ENCODE assay signal across 32 mouse cellular contexts in genomic region chr3:105811146-105811545, GRCm38 (mm10). TPM values are rescaled to one million over a fixed set of nuclear protein-coding genes. Genes with fewer than 3 reads are reported as not detected.
DNase-seq lines count a peak whose midpoint lies in the region; ATAC-seq and TF ChIP-seq lines count a peak whose summit lies in the region.
"Had no signal": no experiment of that assay in that cellular context is flagged by ENCODE, and none has a peak within 500 bp of the region (broad histone marks: within the 10 kb centered on the region; RNA-seq: fewer than 3 reads in every experiment).

No protein-coding gene starts in this region.

- H3K27ac ChIP-seq in liver, embryonic 13.5 days: peak overlapping the region; percentile 88; the same call in 1 of the 2 replicates
- no peak overlapping the region for H3K27ac ChIP-seq in liver, embryonic 11.5 days (ENCODE audit: low read depth, low read length)
- H3K27ac ChIP-seq in CH12.LX (ENCODE audit: insufficient read depth, low read depth) (no peak overlapping the region; the same call in 1 of the 2 replicates), ES-E14 (ENCODE audit: insufficient read depth, low read depth, low read length, poor library complexity, severe bottlenecking) (no peak overlapping the region)
- peak overlapping the region; percentile 60; the same call in 1 of the 2 replicates for H3K27ac ChIP-seq in liver, embryonic 16.5 days (ENCODE audit: low read length)
- H3K27ac ChIP-seq: embryonic facial prominence, embryonic 10.5 days; embryonic facial prominence, embryonic 13.5 days; forebrain, embryonic 10.5 days; forebrain, embryonic 13.5 days; heart, embryonic 15.5 days; hindbrain, embryonic 10.5 days; hindbrain, embryonic 13.5 days had no signal

- no peak for TF ChIP-seq CTCF in CH12.LX (conservative IDR thresholded peaks at IDR 0.05 in 1 of 2, IDR thresholded peaks at IDR 0.05 in 1 of 2; ENCODE audit: low read depth in 2 of 2, low read length in 2 of 2)

- H3K36me3 ChIP-seq in liver, embryonic 13.5 days: no peaks in the 10 kb centered on the region
- H3K36me3 ChIP-seq in liver, embryonic 11.5 days (ENCODE audit: control insufficient read depth, insufficient read depth, low read length): no peaks in the 10 kb centered on the region
- H3K36me3 ChIP-seq in CH12.LX (replicated peaks in 1 of 2; ENCODE audit: control insufficient read depth in 1 of 2, insufficient read depth in 1 of 2, low read length in 1 of 2): no peaks in the 10 kb centered on the region
- H3K36me3 ChIP-seq in ES-E14 (ENCODE audit: control insufficient read depth, insufficient read depth, low read length, poor library complexity, severe bottlenecking): no peaks in the 10 kb centered on the region
- H3K36me3 ChIP-seq in liver, embryonic 16.5 days (ENCODE audit: control insufficient read depth, insufficient read depth): no peaks in the 10 kb centered on the region
- H3K36me3 ChIP-seq: embryonic facial prominence, embryonic 10.5 days; embryonic facial prominence, embryonic 13.5 days; forebrain, embryonic 10.5 days; G1E; heart, embryonic 12.5 days; heart, embryonic 15.5 days; hindbrain, embryonic 10.5 days; hindbrain, embryonic 13.5 days had no signal

- H3K9ac ChIP-seq in liver, embryonic 13.5 days: no peak overlapping the region
- no peak overlapping the region for H3K9ac ChIP-seq in liver, embryonic 11.5 days (ENCODE audit: low read depth, low read length)
- H3K9ac ChIP-seq in CH12.LX (ENCODE audit: insufficient read depth, low read depth): no peak overlapping the region; the same call in 1 of the 2 replicates
- no peak overlapping the region for H3K9ac ChIP-seq in ES-E14 (ENCODE audit: insufficient read depth, low read depth, low read length, poor library complexity, severe bottlenecking)
- no peak overlapping the region for H3K9ac ChIP-seq in liver, embryonic 16.5 days (ENCODE audit: low read depth, low read length)
- H3K9ac ChIP-seq: embryonic facial prominence, embryonic 13.5 days; forebrain, embryonic 13.5 days; heart, embryonic 12.5 days; heart, embryonic 15.5 days; hindbrain, embryonic 13.5 days had no signal

- WGBS in liver, embryonic 13.5 days (ENCODE audit: insufficient replicate concordance): 80% methylated on average over 2 of the region's 2 CpGs
- WGBS in liver, embryonic 11.5 days: 86% methylated on average over 2 of the region's 2 CpGs
- 70% methylated on average over 2 of the region's 2 CpGs for WGBS in liver, embryonic 16.5 days (ENCODE audit: insufficient replicate concordance)

- no peak for DNase-seq in liver, embryonic 13.5 days
- no peak for DNase-seq in liver, embryonic 11.5 days (ENCODE audit: low spot score)
- no peak for DNase-seq in CH12.LX (ENCODE audit: extremely low read depth)
- DNase-seq in ES-E14 (ENCODE audit: low read depth, low spot score): no peak
- DNase-seq in spleen, adult 18-20 months: no peak
- DNase-seq: adrenal gland, adult 8-10 months; adrenal gland, postnatal 25 days; cerebellum, adult 11-12 months; cerebellum, adult 8-10 months; cerebellum, postnatal 10 days; cerebellum, postnatal 36 days; embryo, embryonic 11 days; gastrocnemius, postnatal 10 days; gastrocnemius, postnatal 36 days; heart, postnatal 10 days; heart, postnatal 36 days had no signal

- peaks cover 89% of the 10 kb centered on the region for H3K4me1 ChIP-seq in liver, embryonic 13.5 days (replicated peaks)
- peaks cover 52% of the 10 kb centered on the region for H3K4me1 ChIP-seq in liver, embryonic 11.5 days (replicated peaks; ENCODE audit: control insufficient read depth, insufficient read depth, low read length)
- peaks cover 18 to 68% of the 10 kb centered on the region in 2 experiments for H3K4me1 ChIP-seq in CH12.LX (ENCODE audit: control insufficient read depth in 1 of 2, insufficient read depth in 2 of 2)
- H3K4me1 ChIP-seq in ES-E14 (ENCODE audit: control insufficient read depth in 2 of 2, insufficient read depth in 2 of 2, low read length in 2 of 2, poor library complexity in 1 of 2): 0 out of 4 replicates have a peak, but pooled peaks cover 0 to 3% of the 10 kb centered on the region in 2 experiments
- H3K4me1 ChIP-seq in liver, embryonic 16.5 days (ENCODE audit: control insufficient read depth, low read depth, low read length): peaks cover 55% of the 10 kb centered on the region
- H3K4me1 ChIP-seq: forebrain, embryonic 13.5 days; hindbrain, embryonic 13.5 days had no signal

- TF ChIP-seq POLR2A in CH12.LX (IDR thresholded peaks at IDR 0.05; ENCODE audit: low read depth, low read length): no peak

- no peak overlapping the region for H3K4me2 ChIP-seq in liver, embryonic 13.5 days
- H3K4me2 ChIP-seq in liver, embryonic 11.5 days: no peak overlapping the region
- peak overlapping the region; percentile 14; the same call in 1 of the 2 replicates for H3K4me2 ChIP-seq in CH12.LX (ENCODE audit: insufficient read depth, low read depth, poor library complexity, severe bottlenecking)
- no peak overlapping the region for H3K4me2 ChIP-seq in liver, embryonic 16.5 days (ENCODE audit: low read depth, low read length)
- H3K4me2 ChIP-seq: embryonic facial prominence, embryonic 13.5 days; forebrain, embryonic 13.5 days; heart, embryonic 12.5 days; heart, embryonic 15.5 days; hindbrain, embryonic 13.5 days had no signal

- no peak overlapping the region for H3K4me3 ChIP-seq in liver, embryonic 13.5 days (replicated peaks)
- no peak overlapping the region for H3K4me3 ChIP-seq in liver, embryonic 11.5 days (ENCODE audit: low read depth, low read length)
- H3K4me3 ChIP-seq in CH12.LX (replicated peaks in 1 of 3; ENCODE audit: low read depth in 2 of 3, low read length in 2 of 3, poor library complexity in 1 of 3) (no peak overlapping the region), ES-E14 (ENCODE audit: insufficient read depth in 1 of 2, low read depth in 1 of 2, low read length in 2 of 2, poor library complexity in 1 of 2, severe bottlenecking in 1 of 2) (no peak overlapping the region)
- no peak overlapping the region for H3K4me3 ChIP-seq in liver, embryonic 16.5 days (ENCODE audit: low read depth, low read length)
- H3K4me3 ChIP-seq: embryonic facial prominence, embryonic 10.5 days; embryonic facial prominence, embryonic 13.5 days; forebrain, embryonic 10.5 days; forebrain, embryonic 13.5 days; heart, embryonic 12.5 days; heart, embryonic 15.5 days; hindbrain, embryonic 10.5 days; hindbrain, embryonic 13.5 days had no signal

- no peak for TF ChIP-seq RAD21 in CH12.LX (IDR thresholded peaks at IDR 0.05; ENCODE audit: low read depth, low read length)

- dilution Hi-C loops in CH12.LX (cut with MboI; ENCODE audit: extremely low pct_ligation_motif_present, extremely low pct_unique_long_range_greater_than_20kb, low sequenced_read_pairs): no loop called here

- TF ChIP-seq EP300 in CH12.LX (IDR thresholded peaks at IDR 0.05; ENCODE audit: low read length): no peak

- in situ Hi-C loops in CH12.LX (cut with MboI; ENCODE audit: low pct_ligation_motif_present, low pct_unique_long_range_greater_than_20kb, low sequenced_read_pairs): loop anchor here (25.0 kb wide), 1 partner anchor 124 kb away; the partner anchor contains the start of gene Ddx20
- in situ Hi-C loops in ES-E14 (cut with MboI; ENCODE audit: low sequenced_read_pairs in 2 of 2, unreplicated experiment in 2 of 2): no loop called here

- H3K79me2 ChIP-seq in CH12.LX (replicated peaks; ENCODE audit: control insufficient read depth, extremely low read depth, insufficient read depth, poor library complexity, severe bottlenecking): no peaks in the 10 kb centered on the region

- ATAC-seq in liver, embryonic 13.5 days (ENCODE audit: low read depth): no peak
- ATAC-seq in liver, embryonic 11.5 days (replicated peaks; ENCODE audit: low FRiP score): no peak
- no peak for ATAC-seq in liver, embryonic 16.5 days (ENCODE audit: low read depth)
- no peak for ATAC-seq in erythroblast, adult 5-6 weeks (replicated peaks; ENCODE audit: low FRiP score, poor library complexity, severe bottlenecking)
- ATAC-seq: CD4-positive, CD25-positive, alpha-beta regulatory T cell, adult 4 months; forebrain, embryonic 13.5 days; forebrain, embryonic 16.5 days; hindbrain, embryonic 16.5 days had no signal

- no peaks in the 10 kb centered on the region for H3K9me3 ChIP-seq in liver, embryonic 13.5 days (replicated peaks)
- no peaks in the 10 kb centered on the region for H3K9me3 ChIP-seq in liver, embryonic 11.5 days (ENCODE audit: control insufficient read depth, low read length)
- H3K9me3 ChIP-seq in CH12.LX (replicated peaks; ENCODE audit: low read length) (no peaks in the 10 kb centered on the region), ES-E14 (ENCODE audit: control insufficient read depth, insufficient read depth, low read depth, low read length) (no peaks in the 10 kb centered on the region)
- H3K9me3 ChIP-seq in liver, embryonic 16.5 days (replicated peaks; ENCODE audit: control insufficient read depth, low read length): no peaks in the 10 kb centered on the region
- H3K9me3 ChIP-seq: embryonic facial prominence, embryonic 10.5 days; embryonic facial prominence, embryonic 13.5 days; forebrain, embryonic 10.5 days; forebrain, embryonic 13.5 days; G1E; heart, embryonic 12.5 days; heart, embryonic 15.5 days; hindbrain, embryonic 10.5 days; hindbrain, embryonic 13.5 days had no signal

- no peaks in the 10 kb centered on the region for H3K27me3 ChIP-seq in liver, embryonic 13.5 days
- H3K27me3 ChIP-seq in liver, embryonic 11.5 days (replicated peaks; ENCODE audit: control insufficient read depth, insufficient read depth, low read length): no peaks in the 10 kb centered on the region
- H3K27me3 ChIP-seq in CH12.LX (replicated peaks): no peaks in the 10 kb centered on the region
- no peaks in the 10 kb centered on the region for H3K27me3 ChIP-seq in liver, embryonic 16.5 days (ENCODE audit: control insufficient read depth, insufficient read depth, low read depth, low read length)
- H3K27me3 ChIP-seq: embryonic facial prominence, embryonic 13.5 days; forebrain, embryonic 13.5 days; hindbrain, embryonic 13.5 days had no signal

RNA-seq across cellular contexts. Expression of gene Rap1a, which starts 10.0 kb away (rescaled TPM):
- 119 and 149 TPM in 2 replicates for polyA plus RNA-seq in liver, embryonic 13.5 days (2015; fragmentation: Nextera tagmentation; extraction: Ambion mirVana)
- 114 and 121 TPM in 2 replicates for polyA plus RNA-seq in liver, embryonic 11.5 days (2014; fragmentation: Nextera tagmentation; extraction: Ambion mirVana)
- total RNA-seq in CH12.LX (2012; rRNA removed) (63.3 and 116 TPM in 2 replicates), CH12.LX (2014; rRNA removed) (209 and 234 TPM in 2 replicates), ES-E14 (2012; rRNA removed) (13.6 and 23.2 TPM in 2 replicates)
- polyA plus RNA-seq in CH12.LX (2012; ENCODE audit: insufficient read length, low read depth): 222 and 250 TPM in 2 replicates
- polyA plus RNA-seq in liver, embryonic 16.5 days (2015; fragmentation: Nextera tagmentation; extraction: Ambion mirVana): 98.9 and 102 TPM in 2 replicates
- 67.7 and 77.8 TPM in 2 replicates for total RNA-seq in erythroblast, adult 5-6 weeks (2015; ENCODE audit: low replicate concordance)
- total RNA-seq in erythroblast, adult 5-6 weeks (2017; ENCODE audit: low replicate concordance): 99.3 and 137 TPM in 2 replicates

RNA-seq across cellular contexts. Expression of gene Adora3, which starts 59.5 kb away (rescaled TPM):
- 0.44 and 0.51 TPM in 2 replicates for polyA plus RNA-seq in liver, embryonic 13.5 days (2015; fragmentation: Nextera tagmentation; extraction: Ambion mirVana)
- 0.36 and 0.92 TPM in 2 replicates for polyA plus RNA-seq in liver, embryonic 11.5 days (2014; fragmentation: Nextera tagmentation; extraction: Ambion mirVana)
- 1.1 and 1.2 TPM in 2 replicates for total RNA-seq in CH12.LX (2012; rRNA removed)
- 0.54 and 0.73 TPM in 2 replicates for total RNA-seq in CH12.LX (2014; rRNA removed)
- polyA plus RNA-seq in CH12.LX (2012; ENCODE audit: insufficient read length, low read depth): 1.3 and 1.4 TPM in 2 replicates
- not detected in 2 replicates for total RNA-seq in ES-E14 (2012; rRNA removed)
- polyA plus RNA-seq in liver, embryonic 16.5 days (2015; fragmentation: Nextera tagmentation; extraction: Ambion mirVana): 0.48 and 0.77 TPM in 2 replicates
- total RNA-seq in erythroblast, adult 5-6 weeks (2015; ENCODE audit: low replicate concordance): 0.84 TPM in 1 of 2 replicates, not detected in the other
- 1.1 TPM in 1 of 2 replicates, not detected in the other for total RNA-seq in erythroblast, adult 5-6 weeks (2017; ENCODE audit: low replicate concordance)
- total RNA-seq: adrenal gland, postnatal 25 days; gastrocnemius, adult 18-20 months; gastrocnemius, postnatal 36 days had no signal
- polyA plus RNA-seq: C2C12; CD4-positive, CD25-positive, alpha-beta regulatory T cell, adult 4 months; embryonic facial prominence, embryonic 10.5 days; G1E had no signal

RNA-seq across cellular contexts. Expression of gene Tmigd3, which starts 59.6 kb away (rescaled TPM):
- 0.18 TPM in 1 of 2 replicates, not detected in the other for polyA plus RNA-seq in liver, embryonic 13.5 days (2015; fragmentation: Nextera tagmentation; extraction: Ambion mirVana)
- polyA plus RNA-seq in liver, embryonic 11.5 days (2014; fragmentation: Nextera tagmentation; extraction: Ambion mirVana): 0.26 and 0.27 TPM in 2 replicates
- total RNA-seq in CH12.LX (2012; rRNA removed) (0.25 TPM in 1 of 2 replicates, not detected in the other), CH12.LX (2014; rRNA removed) (not detected in 2 replicates), ES-E14 (2012; rRNA removed) (not detected in 2 replicates)
- polyA plus RNA-seq in CH12.LX (2012; ENCODE audit: insufficient read length, low read depth): 1.3 TPM in 1 of 2 replicates, not detected in the other
- not detected in 2 replicates for polyA plus RNA-seq in liver, embryonic 16.5 days (2015; fragmentation: Nextera tagmentation; extraction: Ambion mirVana)
- not detected in 2 replicates for total RNA-seq in erythroblast, adult 5-6 weeks (2015; ENCODE audit: low replicate concordance)
- total RNA-seq in erythroblast, adult 5-6 weeks (2017; ENCODE audit: low replicate concordance): 1.2 TPM in 1 of 2 replicates, not detected in the other
- total RNA-seq: adrenal gland, adult 8-10 months; adrenal gland, postnatal 25 days; gastrocnemius, adult 18-20 months; gastrocnemius, postnatal 36 days; heart, postnatal 10 days had no signal
- polyA plus RNA-seq: C2C12; CD4-positive, CD25-positive, alpha-beta regulatory T cell, adult 4 months; embryonic facial prominence, embryonic 10.5 days; embryonic facial prominence, embryonic 13.5 days; forebrain, embryonic 10.5 days; forebrain, embryonic 13.5 days; forebrain, embryonic 16.5 days; hindbrain, embryonic 10.5 days; hindbrain, embryonic 13.5 days; hindbrain, embryonic 16.5 days had no signal

Comparison
In these comparisons a context has a peak if more than half of its experiments do, and no peak if none do; other contexts are left out.
1. H3K27ac ChIP-seq: peak in liver, embryonic 13.5 days (single experiment) and liver, embryonic 16.5 days (single experiment); none in liver, embryonic 11.5 days (single experiment), CH12.LX (single experiment) and ES-E14 (single experiment).